Mouse (Mus musculus) heart, adult 2 months (tissue): ENCODE measurements around the gene Srgap1. TPM values are rescaled to one million over a fixed set of nuclear protein-coding genes. Genes with fewer than 3 reads are reported as not detected.
A peak's percentile ranks its signal among the peaks of the same experiment; 100 is the strongest.

Experiments used
- DNase-seq, 2 experiments: peaks; one replicate each; pipeline ENCODE4 v3.0.0; 2021
- H3K27ac ChIP-seq: fragments of 200-600 bp; 2 replicates; pipeline ENCODE4 v1.8.1; 2022
- H3K27me3 ChIP-seq: fragments of 200-500 bp; 2 replicates; pipeline ENCODE4 v1.6.1; 2012; ENCODE audit warnings: mild to moderate bottlenecking, low read length, inconsistent platforms, mixed read lengths; ENCODE audit not compliant: control insufficient read depth, insufficient read depth
- H3K36me3 ChIP-seq: fragments of 200-500 bp; 2 replicates; pipeline ENCODE4 v1.6.1; 2012; ENCODE audit warnings: low read length, inconsistent platforms; ENCODE audit not compliant: control insufficient read depth, insufficient read depth
- H3K4me1 ChIP-seq: fragments of 200-500 bp; 2 replicates; pipeline ENCODE4 v1.6.1; 2011; ENCODE audit warnings: low read length; ENCODE audit not compliant: control insufficient read depth, insufficient read depth
- H3K4me3 ChIP-seq: fragments of 200-600 bp; 2 replicates; pipeline ENCODE4 v1.8.1; 2022
- H3K79me2 ChIP-seq: fragments of 200-500 bp; replicated peaks from 2 replicates; pipeline ENCODE4 v1.6.1; 2012; ENCODE audit warnings: mild to moderate bottlenecking, inconsistent platforms, low read length, moderate library complexity, mixed read lengths; ENCODE audit not compliant: control insufficient read depth, insufficient read depth
- H3K9ac ChIP-seq: fragments of 200-500 bp; 2 replicates; pipeline ENCODE4 v1.6.1; 2012; ENCODE audit warnings: low read depth, mild to moderate bottlenecking, control low read depth, inconsistent platforms, low read length, mixed read lengths
- CTCF ChIP-seq: fragments of 200-600 bp; IDR thresholded peaks from 2 replicates; pipeline ENCODE4 v1.8.1; 2022; ENCODE audit warnings: antibody characterized with exemption, mild to moderate bottlenecking, moderate library complexity
- EP300 ChIP-seq: fragments of 200-500 bp; IDR thresholded peaks from 2 replicates; pipeline ENCODE4 v1.6.1; 2011; ENCODE audit warnings: low read depth, low read length, control low read depth; ENCODE audit not compliant: insufficient read depth
- POLR2A ChIP-seq: fragments of 200-500 bp; IDR thresholded peaks from 2 replicates; pipeline ENCODE4 v1.6.1; 2011; ENCODE audit warnings: mild to moderate bottlenecking, low read depth, low read length, control low read depth; ENCODE audit not compliant: insufficient read depth
- WGBS: fragments of 180-500 bp; shearing (Covaris S2); methylation state at CpG from one replicate; pipeline ENCODE4 v1.1.7; 2018; 5-methylcytosine and 5-hydroxymethylcytosine counted together
- intact Hi-C: fragments of 180-260 bp; cut with DNase I; formaldehyde crosslinking; loops from one replicate; pipeline ENCODE4 v1.15.1; 2025
- polyA plus RNA-seq: library from polyadenylated mRNA; depleted of rRNA; stranded (reverse); fragments of >200 nt; gene quantifications from 2 replicates; pipeline ENCODE4 v1.2.3, GENCODE M21; 2012
- total RNA-seq, 2 experiments: library from RNA; stranded (reverse); gene quantifications; 2 replicates each; pipeline ENCODE4 v1.2.3; 2021

The Srgap1 gene
- total and polyA plus RNA-seq, 3 experiments, result 1.1 to 2.1 (median 1.3) TPM

DNA sequence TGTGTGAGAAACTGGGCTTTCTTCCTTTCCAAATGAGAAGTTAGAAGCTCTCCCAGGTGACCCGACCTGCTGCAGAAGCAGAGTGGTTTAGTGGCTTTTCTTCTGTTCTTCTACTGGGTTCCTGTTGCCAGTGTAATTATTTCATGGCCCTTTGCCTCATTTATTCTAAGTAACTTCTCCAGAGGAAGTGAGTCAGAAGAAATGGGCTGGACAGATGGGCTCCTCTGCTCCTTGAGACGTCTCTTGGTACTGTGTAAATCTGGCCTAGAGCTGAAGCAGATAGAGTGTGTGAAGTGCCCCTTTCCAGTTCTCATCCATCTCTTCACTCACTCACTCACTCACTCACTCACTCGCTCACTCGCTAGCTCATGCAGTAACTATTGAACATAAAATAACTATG, 290.4 kb downstream of the Srgap1 start:
- WGBS, result 62% methylated on average over 4 of the region's 4 CpGs
- Histone ChIP-seq H3K4me3 (no peak overlapping the region), H3K9ac (no peak overlapping the region), H3K27ac (no peak overlapping the region), H3K27me3 (no peaks in the 10 kb centered on the region), H3K36me3 (no peaks in the 10 kb centered on the region), H3K79me2 (no peaks in the 10 kb centered on the region), H3K4me1 (no peaks in the 10 kb centered on the region; the same call in 1 of the 2 replicates)
- no peak for TF ChIP-seq POLR2A
- TF ChIP-seq EP300, result no peak
- no peak for TF ChIP-seq CTCF
- DNase-seq, result no peak
- intact Hi-C loops, result no loop called here

DNA sequence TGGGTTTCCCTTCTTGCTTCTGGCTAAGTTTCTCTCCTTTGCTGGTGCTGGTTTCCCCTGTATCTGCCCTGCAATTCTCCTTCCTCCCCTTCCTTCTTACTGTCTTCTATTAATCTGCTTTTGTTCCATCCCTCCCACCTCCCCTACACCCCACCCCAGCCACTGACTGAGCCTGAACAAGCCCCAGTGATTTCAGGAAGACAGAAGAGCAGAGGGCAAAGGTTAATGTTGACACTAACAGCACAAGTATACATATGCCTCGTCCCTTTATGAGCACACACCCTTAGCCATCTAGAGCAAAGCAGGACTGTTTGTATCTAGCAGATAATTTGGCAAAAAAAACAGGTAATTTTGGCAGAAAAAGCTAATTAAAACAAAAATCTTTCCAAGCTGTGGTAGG, 291.3 kb downstream of the Srgap1 start:
- no peaks in the 10 kb centered on the region; the same call in 1 of the 2 replicates for H3K4me1 ChIP-seq
- intact Hi-C loops, result no loop called here
- H3K79me2 ChIP-seq, result no peaks in the 10 kb centered on the region
- no peak overlapping the region for H3K9ac ChIP-seq
- no peaks in the 10 kb centered on the region for H3K36me3 ChIP-seq
- H3K27ac ChIP-seq, result no peak overlapping the region
- no peak overlapping the region for H3K4me3 ChIP-seq
- no peak for DNase-seq
- H3K27me3 ChIP-seq, result no peaks in the 10 kb centered on the region
- WGBS, result 40% methylated on average over 1 of the region's 1 CpGs
- no peak for TF ChIP-seq POLR2A
- TF ChIP-seq EP300, result no peak
- no peak for TF ChIP-seq CTCF

DNA sequence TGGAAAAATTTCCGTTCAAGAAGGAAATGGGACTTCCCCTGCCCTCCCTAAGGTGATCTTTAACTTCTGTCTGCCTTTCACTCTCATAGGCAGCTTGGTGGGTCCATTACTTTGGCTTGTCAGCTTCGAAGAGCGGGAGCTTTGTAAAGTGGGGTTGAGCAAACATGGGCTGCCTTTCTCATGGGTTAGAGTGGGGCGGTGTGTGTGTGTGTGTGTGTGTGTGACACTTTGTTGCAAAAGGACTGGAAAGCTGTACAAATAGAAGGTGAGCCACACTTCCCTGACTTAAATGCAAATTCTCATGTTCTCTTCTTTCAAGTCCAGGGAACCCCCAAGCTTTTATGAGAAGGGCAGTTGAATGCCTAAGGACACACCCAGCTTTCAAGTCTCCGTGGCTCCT, 292.9 kb downstream of the Srgap1 start:
- no peaks in the 10 kb centered on the region for H3K79me2 ChIP-seq
- H3K27me3 ChIP-seq, result no peaks in the 10 kb centered on the region
- no peaks in the 10 kb centered on the region for H3K36me3 ChIP-seq
- WGBS, result 74% methylated on average over 5 of the region's 5 CpGs
- no peak for TF ChIP-seq CTCF
- no peak for TF ChIP-seq POLR2A
- TF ChIP-seq EP300, result no peak
- no peaks in the 10 kb centered on the region; the same call in 1 of the 2 replicates for H3K4me1 ChIP-seq
- no peak overlapping the region for H3K9ac ChIP-seq
- H3K4me3 ChIP-seq, result no peak overlapping the region
- no peak overlapping the region for H3K27ac ChIP-seq
- no peak for DNase-seq
- intact Hi-C loops, result no loop called here

DNA sequence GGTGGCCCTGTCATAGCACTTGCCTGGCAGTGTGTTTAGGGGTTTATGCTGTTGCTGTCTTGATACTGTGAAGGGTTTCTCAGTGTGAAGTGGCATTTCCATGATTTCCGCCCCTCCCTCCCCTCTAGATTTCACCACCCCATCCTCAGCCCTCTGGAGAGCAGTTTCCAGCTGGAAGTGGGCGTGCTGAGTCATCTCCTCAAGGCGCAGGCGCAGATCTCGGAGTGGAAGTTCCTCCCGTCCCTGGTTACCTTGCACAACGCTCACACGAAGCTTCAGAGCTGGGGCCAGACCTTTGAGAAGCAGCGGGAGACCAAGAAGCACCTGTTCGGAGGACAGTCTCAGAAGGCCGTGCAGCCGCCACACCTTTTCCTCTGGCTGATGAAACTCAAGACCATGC, 296.9 kb downstream of the Srgap1 start:
- no peaks in the 10 kb centered on the region for H3K4me1 ChIP-seq
- H3K4me3 ChIP-seq, result no peak overlapping the region
- WGBS, result 90% methylated on average over 12 of the region's 12 CpGs
- no peak overlapping the region for H3K9ac ChIP-seq
- intact Hi-C loops, result no loop called here
- no peaks in the 10 kb centered on the region for H3K79me2 ChIP-seq
- no peak for DNase-seq
- H3K27ac ChIP-seq, result no peak overlapping the region
- no peaks in the 10 kb centered on the region for H3K27me3 ChIP-seq
- TF ChIP-seq CTCF (no peak), EP300 (no peak), POLR2A (no peak)
- H3K36me3 ChIP-seq, result no peaks in the 10 kb centered on the region

DNA sequence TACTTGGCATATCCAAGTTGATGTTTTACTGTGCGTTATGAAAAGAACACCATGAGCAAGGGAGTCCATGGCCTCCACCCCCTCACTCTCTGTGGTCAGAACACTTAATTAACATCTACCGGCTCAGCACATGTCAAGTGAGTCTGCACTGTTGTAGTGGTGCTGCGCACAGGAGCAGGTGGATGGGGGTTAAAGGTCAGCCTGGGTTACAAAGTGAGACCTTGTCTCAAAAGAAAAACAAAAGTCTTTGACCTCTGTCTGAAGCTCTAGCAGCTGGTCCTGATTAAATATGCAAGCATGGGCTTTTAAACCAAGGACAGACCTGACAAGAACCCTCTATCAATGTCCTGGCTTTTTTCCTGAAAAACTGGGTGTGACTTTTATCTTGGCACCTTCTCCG, 304.8 kb downstream of the Srgap1 start:
- Histone ChIP-seq H3K36me3 (no peaks in the 10 kb centered on the region), H3K4me1 (peaks cover 2% of the 10 kb centered on the region; the same call in 1 of the 2 replicates), H3K27me3 (no peaks in the 10 kb centered on the region), H3K9ac (no peak overlapping the region), H3K79me2 (no peaks in the 10 kb centered on the region), H3K27ac (no peak overlapping the region), H3K4me3 (no peak overlapping the region)
- no peak for TF ChIP-seq CTCF
- TF ChIP-seq POLR2A, result no peak
- TF ChIP-seq EP300, result no peak
- WGBS, result 77% methylated on average over 4 of the region's 4 CpGs
- intact Hi-C loops, result no loop called here
- DNase-seq, result no peak

DNA sequence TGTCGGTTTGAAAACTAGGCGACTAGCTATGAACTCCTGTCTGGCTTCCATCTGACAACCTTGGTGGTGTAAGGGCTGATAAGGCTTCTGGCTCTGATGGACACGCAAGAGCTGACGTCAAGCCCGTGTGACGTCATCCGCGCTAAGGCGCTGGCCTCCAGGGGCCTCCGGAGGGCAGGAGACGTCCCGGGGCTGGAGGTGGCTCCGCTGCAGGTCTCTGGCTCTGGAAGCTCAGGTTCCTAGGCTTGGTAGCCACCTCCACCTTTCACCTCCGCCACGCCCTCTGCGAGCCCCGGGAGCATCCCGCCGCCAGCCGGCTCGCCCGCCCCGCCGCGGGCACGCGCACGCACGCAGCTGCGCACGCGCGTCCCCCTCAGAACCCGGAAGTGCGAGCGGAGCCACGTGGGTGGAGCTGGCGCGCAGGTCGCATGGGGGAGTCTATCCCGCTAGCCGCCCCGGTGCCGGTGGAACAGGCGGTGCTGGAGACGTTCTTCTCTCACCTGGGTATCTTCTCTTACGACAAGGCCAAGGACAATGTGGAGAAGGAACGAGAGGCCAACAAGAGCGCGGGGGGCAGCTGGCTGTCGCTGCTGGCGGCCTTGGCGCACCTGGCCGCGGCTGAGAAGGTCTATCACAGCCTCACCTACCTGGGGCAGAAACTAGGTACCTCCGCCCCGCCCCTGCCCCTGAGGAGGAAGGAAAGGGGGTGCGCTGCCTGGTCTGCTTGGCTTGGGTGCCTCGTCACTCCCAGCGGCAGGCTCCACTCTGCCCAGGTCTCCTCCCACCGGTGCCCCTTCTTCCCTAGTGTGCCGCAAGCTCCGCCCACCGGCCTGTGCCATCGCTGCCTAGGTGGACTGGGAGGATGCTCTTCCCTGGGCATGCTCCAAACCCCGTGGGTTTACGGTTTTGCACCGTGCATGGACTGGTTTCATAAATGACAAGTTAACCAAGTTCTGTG, 307.3 kb downstream of the Srgap1 start, which contains the start of gene BC048403:
BC048403 (plus strand) TSS at position 390 of the 958 bp plus-strand sequence.
- intact Hi-C loops, result no loop called here
- peak; percentile 41 for TF ChIP-seq CTCF
- TF ChIP-seq POLR2A, result peak; percentile 67
- TF ChIP-seq EP300, result peak; percentile 23; the same call in 1 of the 2 replicates
- Histone ChIP-seq H3K36me3 (no peaks in the 10 kb centered on the region), H3K4me1 (peaks cover 2% of the 10 kb centered on the region; the same call in 1 of the 2 replicates), H3K79me2 (no peaks in the 10 kb centered on the region), H3K4me3 (peak within 1 kb of the TSS; percentile 58), H3K27me3 (no peaks in the 10 kb centered on the region), H3K27ac (peak within 1 kb of the TSS; percentile 72), H3K9ac (peak within 1 kb of the TSS; percentile 63)
- peak; percentile 92 to 93 for DNase-seq
- under 1% methylated on average over 68 of the region's 68 CpGs for WGBS
